Mouse (Mus musculus) testis, postnatal 14 days (tissue): ENCODE data around the gene Tmc6.
"Not testable (repeated sequence)": the region's sequence is repeated elsewhere in the genome, so short reads cannot be mapped to it uniquely, and the experiment has no call there.

Experiments
- DNase-seq: peaks from one replicate; pipeline ENCODE4 v3.0.0; 2021; ENCODE audit warnings: low spot score

Tmc6 gene

DNA sequence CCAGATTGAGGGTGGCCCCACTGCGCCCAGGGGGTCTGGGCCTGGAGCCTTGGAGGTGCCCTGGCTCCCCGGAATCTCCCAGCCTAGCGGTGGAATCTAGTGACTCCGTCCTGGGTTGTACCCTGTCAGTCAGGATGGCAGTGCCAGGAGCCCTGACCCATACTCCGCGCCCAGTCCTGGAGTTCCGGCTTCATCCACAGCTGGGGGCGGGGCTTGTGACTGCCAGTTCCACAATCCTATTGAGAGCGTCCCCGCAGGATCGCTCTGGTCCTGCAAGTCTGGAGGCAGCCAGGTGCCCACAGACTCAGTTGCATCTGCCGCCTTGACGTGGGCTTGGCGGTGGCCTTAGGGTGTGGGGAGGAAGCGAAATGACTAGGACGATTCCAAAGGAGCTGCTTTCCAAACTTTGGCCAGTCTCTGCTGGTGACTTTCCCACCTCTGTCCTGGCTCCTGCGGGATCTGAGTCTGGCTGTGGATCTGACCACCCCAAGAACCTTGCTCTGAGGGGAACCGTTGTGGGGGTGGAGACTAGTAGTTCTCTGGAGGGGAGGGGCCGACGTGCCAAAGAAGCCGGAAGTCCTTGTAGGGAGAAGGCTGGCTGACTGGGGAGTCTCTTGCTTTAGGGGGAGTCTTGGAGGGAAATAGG is 28.5 kb upstream of the Tmc6 start:
- DNase-seq = peak; percentile 81

DNA sequence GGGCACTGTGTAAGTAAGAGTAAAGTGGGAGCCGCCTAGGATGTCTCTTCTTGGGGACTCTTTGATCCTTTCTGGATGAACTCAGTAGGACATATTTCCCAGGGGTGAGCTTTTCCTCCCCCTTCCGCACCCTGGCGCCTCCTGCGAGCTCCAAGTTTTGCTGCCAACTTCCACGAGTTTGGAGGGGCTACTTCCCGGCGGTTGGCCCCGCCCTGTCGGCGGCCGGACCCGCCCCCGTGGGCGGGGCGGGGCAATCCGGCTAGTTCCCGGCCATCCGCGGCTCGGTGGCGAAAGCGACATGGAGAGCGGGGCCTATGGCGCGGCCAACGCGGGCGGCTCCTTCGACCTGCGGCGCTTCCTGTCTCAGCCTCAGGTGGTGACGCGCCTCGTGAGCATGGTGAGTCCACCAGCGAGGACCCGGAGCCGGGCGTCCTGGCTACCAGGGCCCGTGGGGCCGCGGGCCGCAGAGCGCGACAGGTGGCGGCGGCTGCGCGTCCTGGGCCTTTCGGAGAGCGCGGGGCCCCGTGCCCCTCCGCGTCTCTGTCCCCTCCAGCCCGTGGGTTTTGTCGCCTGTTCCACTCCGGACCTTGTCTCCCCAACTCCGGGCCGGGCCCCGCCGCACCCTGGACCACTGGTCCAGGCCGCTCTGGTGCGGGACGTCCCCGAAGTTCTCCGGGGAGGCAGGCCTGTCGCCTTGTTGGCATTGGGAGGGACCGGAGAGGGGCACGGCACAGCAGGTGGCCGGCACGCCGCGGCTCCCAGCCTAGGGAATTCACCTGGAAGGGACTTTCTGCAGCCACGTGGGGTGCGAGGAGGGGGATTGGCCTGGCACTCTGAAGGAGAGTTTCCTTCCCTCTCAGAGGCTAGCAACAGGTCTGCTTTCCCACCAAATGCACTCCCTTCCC is 27.7 kb upstream of the Tmc6 start, which contains the start of the genes Gm20708 and Syngr2:
Gene Gm20708, plus strand, starts transcription at position 262 of the 905 bp plus-strand sequence.
Gene Syngr2, plus strand, starts transcription at position 262 of the 905 bp plus-strand sequence.
- DNase-seq = peak; percentile 62

DNA sequence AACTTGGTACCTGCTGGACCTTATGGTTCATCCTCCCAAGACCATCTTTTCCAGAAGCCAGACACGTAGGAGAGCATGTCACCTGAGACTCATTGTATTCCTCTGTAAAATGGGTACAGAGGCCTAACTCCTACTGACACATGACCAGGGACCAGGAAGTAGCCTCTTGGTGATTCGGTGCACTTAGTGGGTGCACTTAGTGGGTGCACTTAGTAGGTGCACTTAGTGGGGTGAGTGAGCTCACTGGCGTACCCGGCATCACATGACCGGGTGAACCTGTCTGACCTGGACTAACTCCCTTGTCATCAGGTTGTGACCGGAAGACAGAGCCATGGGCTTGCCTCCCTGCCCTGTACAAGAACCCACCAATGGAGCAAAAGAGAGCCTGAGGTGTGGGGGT is 24.8 kb upstream of the Tmc6 start:
- DNase-seq = no peak

DNA sequence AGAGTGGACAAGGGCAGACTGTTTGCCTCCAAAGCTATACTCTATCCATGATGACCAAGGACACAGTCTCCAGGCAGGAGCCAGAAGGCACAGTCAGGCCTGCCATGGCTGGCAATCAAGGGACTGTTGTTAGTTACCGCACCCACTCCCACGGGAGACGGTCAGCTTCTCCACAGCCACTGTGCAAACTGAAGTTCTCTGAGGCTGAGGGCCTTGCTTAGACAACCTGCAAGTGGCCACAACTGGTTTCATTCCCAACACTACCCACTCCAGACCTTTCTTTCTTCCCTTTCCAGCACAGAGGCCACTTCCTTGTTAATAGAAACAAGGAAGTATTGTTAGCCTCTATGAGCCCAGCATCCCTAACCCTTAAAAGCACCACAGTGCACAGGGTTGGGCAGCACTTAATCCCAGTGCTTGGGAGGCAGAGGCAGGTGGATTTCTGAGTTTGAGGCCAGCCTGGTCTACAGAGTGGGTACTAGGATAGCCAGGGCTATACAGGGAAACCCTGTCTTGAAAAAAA is 21.2 kb upstream of the Tmc6 start:
- no peak for DNase-seq

DNA sequence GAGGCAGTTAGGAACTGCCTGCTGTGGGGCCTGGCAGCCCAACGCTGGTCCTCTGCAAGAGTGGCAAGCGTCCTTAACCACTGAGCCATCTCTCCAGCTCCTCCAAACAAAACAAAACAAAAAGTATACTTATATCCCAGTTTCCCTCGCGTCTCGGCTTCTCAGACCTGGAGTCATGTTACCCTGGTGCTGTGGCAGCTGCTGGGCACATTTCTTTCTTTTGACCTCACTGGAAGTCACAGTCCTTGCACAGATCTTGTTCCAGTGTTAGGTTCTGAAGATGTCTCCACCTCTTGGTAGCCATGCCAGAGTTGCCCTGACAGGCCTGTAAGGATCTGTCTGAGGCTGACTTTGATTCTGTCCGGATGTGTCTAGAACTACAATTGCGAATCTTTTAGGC is 19.7 kb upstream of the Tmc6 start:
- DNase-seq = no peak

DNA sequence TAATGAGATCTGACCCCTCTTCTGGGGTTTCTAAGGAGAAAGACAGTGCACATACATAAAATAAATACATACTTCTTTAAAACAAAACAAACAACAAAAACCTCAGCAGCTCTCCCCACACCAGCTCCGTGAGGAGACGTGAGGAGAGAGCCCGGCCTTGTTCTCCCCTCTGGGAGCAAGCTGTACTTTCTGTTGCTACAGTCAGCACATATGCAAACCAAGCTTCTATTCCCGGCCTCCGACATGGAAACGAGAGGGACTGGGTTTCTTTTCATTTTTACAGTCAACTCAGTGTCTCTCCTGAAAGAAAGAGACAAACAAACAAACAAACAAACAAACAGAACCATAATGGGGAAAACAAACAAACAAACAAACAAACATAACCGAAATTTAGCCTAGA is 18.0 kb upstream of the Tmc6 start:
- no peak for DNase-seq

DNA sequence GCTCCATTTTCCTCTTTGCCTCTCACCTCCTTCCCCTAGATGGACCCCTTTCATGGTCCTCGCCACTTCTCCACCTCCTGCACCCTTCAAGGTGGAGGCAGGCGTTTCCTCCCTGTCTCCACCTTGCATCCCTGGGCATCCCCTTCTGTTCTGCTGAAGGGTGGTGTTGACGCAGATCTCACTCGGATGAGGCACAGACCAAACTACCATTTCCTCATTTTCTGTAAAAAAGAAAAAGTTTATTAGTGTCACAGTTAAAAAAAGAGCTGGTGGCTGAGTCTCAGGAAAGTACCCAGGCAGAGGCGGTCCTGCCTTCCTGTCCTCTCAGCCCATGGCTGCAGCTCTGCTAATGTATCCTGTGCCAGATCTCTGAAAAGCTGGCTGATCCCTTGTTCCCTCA is 17.2 kb upstream of the Tmc6 start:
- DNase-seq = no peak

DNA sequence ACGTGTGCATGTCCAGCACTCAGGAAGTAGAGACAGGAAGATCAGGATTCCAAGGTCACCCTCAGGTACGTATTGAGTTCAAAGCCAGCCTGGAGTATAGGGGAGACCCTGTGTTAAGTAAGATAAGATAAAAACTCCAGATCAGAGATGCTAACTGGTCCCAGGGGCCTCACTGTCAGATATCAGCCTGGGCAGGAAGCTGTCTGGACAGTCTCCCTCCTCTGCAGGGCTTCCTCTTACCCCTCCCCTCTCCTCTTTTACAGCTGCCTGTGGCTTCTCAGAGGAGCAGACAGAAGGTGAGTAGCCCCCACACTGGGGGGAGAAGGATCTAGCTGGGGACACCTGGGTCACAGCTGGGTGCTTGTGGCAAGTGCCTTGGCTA is 16.2 kb upstream of the Tmc6 start:
- DNase-seq = no peak

DNA sequence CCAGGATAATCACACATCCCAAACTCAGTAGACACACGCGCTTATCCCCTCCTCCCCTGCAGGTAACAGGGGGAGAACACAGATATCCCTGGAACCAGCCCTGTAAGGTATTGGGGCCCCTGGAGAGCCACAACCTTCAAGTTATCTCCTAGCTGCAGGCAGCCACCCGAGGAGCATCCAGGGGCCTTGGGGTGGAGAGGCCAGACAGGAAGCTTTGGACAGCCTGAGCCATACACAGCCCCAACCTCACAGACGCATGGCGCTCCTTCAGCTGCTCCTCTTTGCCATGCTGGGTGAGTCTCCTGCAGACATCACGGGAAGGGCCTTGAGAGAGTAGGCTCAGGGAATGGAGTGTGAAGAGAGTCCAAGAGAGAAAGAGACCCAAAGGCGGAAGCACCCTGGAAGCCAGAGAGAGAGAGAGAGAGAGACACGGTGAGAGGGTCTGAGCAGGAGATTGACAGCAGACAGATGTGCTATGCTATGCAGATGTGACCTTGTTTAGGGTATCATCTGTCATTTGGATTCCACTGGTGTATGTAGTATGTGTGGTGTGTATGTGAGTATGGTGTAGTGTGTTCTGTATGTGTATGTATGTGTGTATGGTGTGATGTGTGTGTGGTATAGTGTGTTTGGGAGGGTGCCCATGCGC is 15.6 kb upstream of the Tmc6 start, which contains the start of gene 6030468B19Rik:
Gene 6030468B19Rik, plus strand, starts transcription at position 150 of the 649 bp plus-strand sequence.
- DNase-seq = no peak

DNA sequence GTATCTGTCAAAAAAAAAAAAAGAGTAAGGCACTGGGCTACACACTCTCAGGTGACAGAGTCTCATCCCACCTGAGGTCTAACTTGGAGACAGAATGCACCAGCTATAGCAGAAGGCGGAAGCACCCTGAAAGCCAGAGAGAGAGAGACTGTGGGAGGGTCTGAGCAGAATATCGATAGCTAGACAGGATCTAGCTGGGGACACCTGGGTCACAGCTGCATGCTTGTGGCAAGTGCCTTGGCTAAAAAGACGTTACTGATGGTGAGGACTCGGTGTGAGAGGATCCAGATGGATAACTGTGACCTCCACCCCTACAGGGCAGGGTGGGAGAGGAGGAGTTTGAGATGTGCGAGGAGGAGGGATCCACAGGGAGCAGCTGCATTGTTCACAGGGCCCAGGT is 15.0 kb upstream of the Tmc6 start:
- no peak for DNase-seq

DNA sequence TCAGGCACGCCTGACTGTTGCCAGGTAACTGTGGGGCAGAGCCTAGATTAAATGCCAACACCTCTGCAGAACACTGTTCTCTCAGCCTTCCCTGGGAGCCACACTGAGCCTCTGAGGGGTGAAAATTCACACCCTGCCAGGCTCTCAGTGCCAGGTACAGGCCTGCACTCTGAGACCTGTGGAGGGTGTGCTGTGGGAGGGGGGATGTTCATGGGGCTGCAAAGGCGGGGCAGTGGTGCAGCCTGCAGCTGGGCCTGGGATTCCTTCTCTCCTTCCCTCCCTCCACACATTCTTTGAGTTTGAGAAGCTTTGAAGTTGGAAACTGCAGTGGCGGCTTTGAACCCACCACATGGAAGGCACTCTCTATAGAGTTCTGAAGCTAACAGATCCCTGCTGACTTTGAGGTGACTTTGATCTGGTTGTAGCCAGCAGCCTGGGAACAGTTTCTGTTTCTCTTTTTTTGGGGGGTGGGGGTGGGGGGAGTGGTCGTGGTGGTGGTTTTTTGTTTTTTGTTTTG is 12.1 kb upstream of the Tmc6 start:
- DNase-seq = no peak

DNA sequence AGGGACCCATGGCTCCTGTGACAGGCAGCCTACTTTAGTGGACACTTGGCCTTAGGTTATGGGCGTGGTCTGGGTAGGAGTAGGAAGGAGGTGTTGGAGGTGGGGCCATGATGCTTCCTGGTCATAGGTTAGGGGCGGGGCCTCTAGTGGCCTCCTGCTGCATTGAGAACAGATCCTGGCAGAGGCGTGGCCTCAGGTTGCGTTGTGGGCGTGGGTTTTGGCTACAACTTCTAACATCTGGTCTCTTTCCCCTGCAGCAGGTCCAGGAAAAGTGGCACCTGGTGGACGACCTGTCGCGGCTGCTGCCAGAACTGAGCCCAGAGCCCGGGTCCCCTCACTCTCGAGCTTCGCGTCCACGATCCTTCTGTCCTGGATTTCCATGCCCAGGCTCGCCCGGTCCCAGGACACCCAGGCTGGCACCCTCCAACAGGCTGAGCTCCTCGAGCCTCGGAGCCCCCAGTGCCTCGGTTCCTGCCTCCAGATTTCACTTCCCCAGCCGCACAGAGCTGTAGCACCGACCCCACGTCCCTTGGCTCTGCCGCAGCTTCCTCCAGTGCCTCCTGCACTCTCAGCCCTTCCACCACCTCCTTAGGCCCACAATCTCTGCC is 10.4 kb upstream of the Tmc6 start:
- peak; percentile 62 for DNase-seq

DNA sequence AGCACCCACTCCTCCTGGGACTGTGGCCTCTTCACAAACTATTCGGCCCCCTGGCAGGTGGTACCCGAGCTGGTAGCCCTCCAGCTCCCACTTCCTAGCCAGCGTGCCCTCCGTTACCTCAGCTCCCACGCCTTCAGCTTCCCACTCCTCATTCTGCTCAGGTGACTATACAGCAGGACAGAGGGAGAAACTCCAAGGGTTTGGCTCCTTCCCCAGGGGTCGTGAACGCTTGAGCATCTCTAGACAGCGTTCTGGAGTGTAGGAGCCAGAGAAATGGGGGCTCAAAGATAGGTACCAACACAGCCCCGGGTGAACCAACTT is 9.4 kb upstream of the Tmc6 start:
- no peak for DNase-seq

DNA sequence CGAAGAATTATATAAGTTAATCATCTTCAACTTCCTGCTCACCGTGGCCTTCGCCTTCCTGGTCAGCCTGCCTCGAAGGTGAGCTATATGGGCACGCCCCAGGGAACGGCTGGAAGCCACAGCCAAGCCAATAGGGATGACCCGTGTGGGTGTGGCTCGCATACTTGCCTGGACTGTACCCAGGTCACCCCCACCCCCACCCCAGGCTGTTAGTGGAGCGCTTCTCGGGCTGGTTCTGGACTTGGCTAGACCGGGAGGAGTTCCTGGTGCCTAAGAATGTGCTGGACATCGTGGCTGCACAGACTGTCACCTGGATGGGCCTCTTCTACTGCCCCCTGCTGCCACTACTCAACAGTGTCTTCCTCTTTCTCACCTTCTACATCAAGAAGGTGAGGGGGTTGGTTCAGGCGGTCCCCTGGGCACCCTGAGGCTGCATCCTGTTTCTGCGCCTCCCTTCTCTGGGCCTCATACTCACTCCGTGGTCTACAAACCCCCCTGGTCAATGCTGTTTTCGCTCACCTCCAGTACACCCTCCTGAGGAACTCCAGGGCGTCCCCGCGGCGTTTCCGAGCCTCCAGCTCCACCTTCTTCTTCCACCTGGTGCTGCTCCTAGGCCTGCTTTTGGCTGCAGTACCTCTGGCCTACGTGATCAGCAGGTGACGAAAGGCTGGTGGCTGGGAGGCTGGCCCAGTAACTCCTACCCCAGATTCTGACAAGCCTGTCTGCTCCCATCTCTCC is 8.9 kb upstream of the Tmc6 start:
- DNase-seq = no peak

DNA sequence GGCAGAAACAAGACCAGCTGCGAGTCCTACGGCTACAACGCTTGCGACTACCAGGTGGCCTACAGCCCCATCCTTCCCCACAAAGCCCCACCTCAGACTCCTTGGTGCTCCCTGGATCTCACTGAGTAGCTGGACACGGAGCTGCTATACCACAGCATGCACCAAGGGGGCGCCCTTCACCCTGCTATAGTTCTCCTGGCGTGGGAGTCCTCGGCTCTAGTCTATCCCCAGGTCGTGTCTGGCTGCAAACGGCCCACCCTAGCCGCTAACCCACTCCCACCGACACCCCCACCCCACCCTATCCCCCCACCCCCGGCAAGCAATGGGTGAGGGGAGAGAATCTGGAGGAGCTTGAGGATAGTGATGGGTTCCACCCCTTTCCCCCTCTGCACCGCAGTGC is 8.3 kb upstream of the Tmc6 start:
- peak; percentile 76 for DNase-seq

DNA sequence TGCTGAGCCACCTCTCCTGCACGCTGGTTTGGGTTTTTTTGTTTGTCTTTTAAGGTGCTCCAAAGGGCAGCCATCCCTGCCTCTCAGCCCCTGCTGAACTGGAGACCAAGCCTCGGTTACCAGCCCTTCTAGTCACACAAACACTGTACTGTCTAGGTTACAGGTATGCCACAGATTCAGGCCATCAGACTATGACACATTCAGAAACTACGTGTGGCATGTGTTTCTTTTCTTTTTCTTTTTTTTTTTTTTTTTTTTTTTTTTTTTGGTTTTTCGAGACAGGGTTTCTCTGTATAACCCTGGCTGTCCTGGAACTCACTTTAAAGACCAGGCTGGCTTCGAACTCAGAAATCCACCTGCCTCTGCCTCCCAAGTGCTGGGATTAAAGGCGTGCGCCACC is 6.5 kb upstream of the Tmc6 start:
- DNase-seq = not testable (repeated sequence)

DNA sequence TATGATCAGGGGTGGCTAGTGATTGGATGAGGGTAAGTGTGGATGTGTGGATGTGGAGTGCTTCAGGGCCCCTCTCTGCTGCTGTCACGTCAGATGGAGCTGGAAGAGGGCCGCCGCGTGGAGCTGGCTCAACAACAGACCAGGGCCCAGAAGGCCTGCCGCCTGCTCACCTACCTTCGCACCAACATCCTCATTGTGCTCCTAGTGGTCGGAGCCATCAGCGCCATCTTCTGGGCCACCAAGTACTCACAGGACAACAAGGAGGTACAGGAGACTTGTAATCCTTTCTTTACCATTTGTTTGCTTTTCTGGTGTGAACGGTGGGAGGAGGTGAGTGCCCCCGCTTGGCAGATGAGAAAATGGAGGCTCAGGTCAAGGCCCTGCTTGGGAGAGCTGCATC is 4.3 kb upstream of the Tmc6 start:
- no peak for DNase-seq

DNA sequence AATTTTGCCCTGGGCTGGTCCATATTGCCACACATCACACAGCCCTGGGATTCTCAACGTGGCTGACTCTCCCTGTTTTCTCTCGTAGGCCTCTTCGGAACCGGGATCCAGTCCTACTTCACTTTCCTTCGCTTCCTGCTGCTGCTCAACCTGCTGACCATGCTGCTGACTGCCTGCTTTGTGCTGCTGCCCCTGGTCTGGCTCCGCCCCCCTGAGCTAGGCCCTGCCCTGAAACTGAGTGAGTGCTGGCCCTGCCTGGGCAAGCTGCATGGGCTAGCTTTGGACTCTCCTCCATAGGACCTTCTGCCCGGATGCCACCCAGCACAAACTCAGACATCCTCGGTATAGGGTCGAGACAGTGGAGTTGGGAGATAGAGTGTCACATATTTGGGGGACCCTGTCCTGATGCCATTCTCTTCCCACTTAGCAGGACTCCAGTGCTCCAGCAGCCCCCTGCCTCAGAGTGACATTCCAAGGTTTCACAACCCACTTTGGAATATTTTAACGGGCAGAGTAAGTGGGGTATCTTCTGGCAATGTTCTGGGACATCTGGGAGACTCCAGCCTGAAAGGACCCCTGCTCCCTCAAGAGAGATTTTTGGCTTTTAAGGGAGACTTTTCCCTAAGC is 1.8 kb upstream of the Tmc6 start:
- DNase-seq = no peak

DNA sequence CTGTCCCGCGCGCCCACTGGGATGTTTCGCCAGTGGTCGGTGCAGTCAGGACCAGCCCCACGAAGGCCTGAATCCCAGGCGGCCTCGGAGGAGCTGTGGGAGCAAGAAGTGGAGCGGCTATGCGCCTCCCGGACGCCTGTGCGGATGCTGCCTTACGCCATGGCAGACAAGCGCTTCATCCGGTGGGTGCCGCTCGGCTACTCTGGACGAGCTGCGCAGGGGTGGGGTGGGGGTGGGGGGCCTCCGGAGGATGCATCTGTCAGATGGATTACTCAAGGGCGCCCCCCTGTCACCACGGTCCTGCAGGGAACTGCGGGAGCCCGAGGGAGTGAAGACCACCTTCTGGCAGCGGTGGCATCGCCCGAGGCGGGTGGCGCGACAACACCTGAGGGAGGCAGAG is 1.1 kb upstream of the Tmc6 start:
- no peak for DNase-seq

DNA sequence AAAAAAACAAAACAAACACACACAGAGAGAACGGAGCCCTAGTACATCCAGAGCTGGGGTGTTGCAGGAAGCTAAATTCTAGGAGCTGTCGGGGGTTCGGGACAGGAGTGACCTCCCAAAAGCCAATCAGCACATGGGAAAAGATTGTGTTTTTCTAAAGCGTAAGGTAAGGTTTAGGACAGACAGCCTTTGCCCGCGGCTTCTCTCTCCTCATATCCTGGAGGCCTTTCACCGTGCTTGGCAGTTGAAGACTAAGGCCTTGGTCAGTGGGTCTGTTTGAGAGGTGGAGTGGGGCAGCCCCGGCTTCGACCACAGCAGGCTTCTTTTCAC is 672 bp upstream of the Tmc6 start:
- no peak for DNase-seq

DNA sequence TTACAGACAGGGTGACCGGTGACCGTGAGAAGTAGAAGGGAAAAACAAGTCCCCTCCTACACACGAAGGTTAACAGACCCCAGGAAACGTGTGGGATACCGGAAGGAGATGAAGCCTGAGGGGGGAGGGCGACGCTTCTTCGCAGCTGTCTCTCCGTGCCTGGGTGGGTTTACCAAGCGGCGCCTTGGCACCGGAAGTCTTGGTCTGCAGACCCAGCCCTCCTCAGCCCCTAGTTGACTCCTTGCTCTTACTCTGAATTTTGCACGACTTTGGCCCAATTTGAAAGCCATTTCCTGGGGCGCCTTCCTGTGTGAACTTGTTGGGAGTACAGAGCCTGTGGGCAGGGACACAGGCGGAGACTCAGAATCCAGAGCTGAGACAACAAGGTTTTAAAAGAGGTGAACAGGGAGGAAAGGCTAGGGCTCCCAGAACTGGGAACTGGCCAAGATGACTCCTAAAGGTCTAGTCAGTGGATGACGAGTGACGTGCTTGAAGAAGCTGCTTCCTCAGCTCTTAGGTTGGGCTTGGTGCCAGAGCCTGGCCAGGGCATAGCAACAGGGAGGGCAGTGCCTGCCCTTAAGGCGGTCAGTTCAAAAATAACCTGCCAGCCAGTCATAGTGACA is 688 bp downstream of the Tmc6 start:
- peak; percentile 53 for DNase-seq
